Comparison of ENCODE assay signal across 25 mouse cellular contexts in the genomic region with DNA sequence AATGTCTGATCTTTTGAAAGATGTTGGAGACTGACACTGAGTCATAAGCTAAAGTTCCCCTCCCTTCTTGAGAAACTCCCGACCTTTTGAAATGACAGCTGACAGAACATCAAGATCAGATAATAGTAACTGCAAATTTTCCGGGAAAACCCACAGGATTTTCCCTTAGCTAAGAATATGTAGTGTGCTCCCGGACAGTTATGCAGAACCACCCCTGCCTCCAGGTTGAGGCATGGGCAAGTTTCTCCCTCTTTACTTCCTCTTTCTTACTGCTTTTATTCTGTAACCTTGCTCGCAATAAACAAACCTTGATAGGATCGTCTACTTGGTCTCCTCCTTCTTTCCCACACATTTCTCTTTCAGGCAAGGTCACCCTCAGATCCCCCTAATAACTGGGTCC. TPM values are rescaled to one million over a fixed set of nuclear protein-coding genes. Genes with fewer than 3 reads are reported as not detected.
"Had no signal": no experiment of that assay in that cellular context is flagged by ENCODE, and none has a peak within 500 bp of the region (broad histone marks: within the 10 kb centered on the region; RNA-seq: fewer than 3 reads in every experiment).

No protein-coding gene starts in this region.

- H3K9ac ChIP-seq: lung, embryonic 14.5 days; midbrain, embryonic 13.5 days; neural tube, embryonic 13.5 days; neural tube, embryonic 15.5 days had no signal

- H3K27me3 ChIP-seq: megakaryocyte, embryonic 14.5 days; midbrain, embryonic 13.5 days; neural tube, embryonic 13.5 days; neural tube, embryonic 15.5 days had no signal

- H3K4me2 ChIP-seq: lung, embryonic 14.5 days; midbrain, embryonic 11.5 days; midbrain, embryonic 13.5 days; neural tube, embryonic 13.5 days; neural tube, embryonic 15.5 days had no signal

- H3K36me3 ChIP-seq: midbrain, embryonic 13.5 days; neural tube, embryonic 13.5 days; neural tube, embryonic 15.5 days had no signal

- H3K9me3 ChIP-seq: midbrain, embryonic 13.5 days; neural tube, embryonic 13.5 days; neural tube, embryonic 15.5 days had no signal

- H3K4me1 ChIP-seq: megakaryocyte, embryonic 14.5 days; midbrain, embryonic 13.5 days; neural tube, embryonic 13.5 days; neural tube, embryonic 15.5 days had no signal

- H3K4me3 ChIP-seq: megakaryocyte, embryonic 14.5 days; midbrain, embryonic 13.5 days; myocyte; neural tube, embryonic 13.5 days; neural tube, embryonic 15.5 days had no signal

- DNase-seq: lung, adult 18-20 months; lung, embryonic 14.5 days; lung, postnatal 14 days; lung, postnatal 36 days; retina, postnatal 1 day; right cerebral cortex, adult 18-20 months; right cerebral cortex, postnatal 25 days; right cerebral cortex, postnatal 4 days; spleen, adult 18-20 months; thymus, adult 18-20 months; thymus, postnatal 14 days; thymus, postnatal 36 days had no signal

- H3K27ac ChIP-seq: macrophage; midbrain, embryonic 13.5 days; neural tube, embryonic 13.5 days; neural tube, embryonic 15.5 days had no signal

RNA-seq across cellular contexts. Expression of a gene that starts 37.9 kb away (rescaled TPM):
- total RNA-seq: megakaryocyte progenitor cell, adult 5-6 weeks had no signal
- polyA plus RNA-seq: lung, embryonic 14.5 days; lung, embryonic 16.5 days; macrophage; midbrain, embryonic 11.5 days; midbrain, embryonic 13.5 days; neural tube, embryonic 11.5 days; neural tube, embryonic 13.5 days; small intestine, adult 2 months; stomach, embryonic 14.5 days; stomach, embryonic 16.5 days had no signal
